Mouse (Mus musculus) erythroblast, embryonic 14.5 days (primary cell): ENCODE data around the gene Gm17949.

Experiments used
- GATA1 ChIP-seq: IDR thresholded peaks from 2 replicates; pipeline ENCODE4 v1.6.1; 2012; ENCODE audit warnings: low read length, inconsistent platforms, mixed read lengths
- TAL1 ChIP-seq: IDR thresholded peaks from 3 replicates; pipeline ENCODE4 v1.6.1; 2012; ENCODE audit warnings: low read length, inconsistent platforms, mixed read lengths

DNA sequence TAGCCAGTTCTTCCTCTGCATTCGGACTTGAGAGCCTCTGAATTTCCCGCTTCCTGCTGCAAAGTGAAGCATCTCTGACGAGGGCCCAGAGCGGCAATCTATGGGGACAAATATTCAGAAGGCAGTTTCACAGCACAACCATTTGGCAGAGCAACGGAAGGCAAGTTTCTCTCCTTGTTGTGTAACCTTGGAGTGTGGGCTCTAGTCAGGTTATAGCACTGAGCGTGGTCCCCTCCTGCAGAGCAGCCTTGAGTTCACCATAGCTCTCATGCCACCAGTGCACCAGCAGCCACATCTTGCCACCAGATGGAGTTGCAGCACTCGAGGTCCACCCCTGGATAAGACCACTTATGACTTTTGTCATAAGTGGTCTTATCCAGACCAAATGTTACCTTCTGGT lies 22.8 kb upstream of the Gm17949 start:
- TF ChIP-seq TAL1 (no peak), GATA1 (no peak)
